Mouse (Mus musculus) cerebellum, adult 2 months (tissue): Measurements from ENCODE around the gene Wfdc1. TPM values are rescaled to one million over a fixed set of nuclear protein-coding genes. Genes with fewer than 3 reads are reported as not detected.
A peak's percentile ranks its signal among the peaks of the same experiment; 100 is the strongest.

Experiments
- DNase-seq, 2 experiments: peaks; one replicate each; pipeline ENCODE4 v3.0.0; 2021
- H3K27ac ChIP-seq: fragments of 200-500 bp; 2 replicates; pipeline ENCODE4 v1.5.1; 2012; ENCODE audit warnings: low read length, control low read depth, inconsistent platforms; ENCODE audit not compliant: insufficient read depth
- H3K27me3 ChIP-seq: fragments of 200-500 bp; 2 replicates; pipeline ENCODE4 v1.6.1; 2012; ENCODE audit warnings: inconsistent platforms, mild to moderate bottlenecking, low read length, moderate library complexity; ENCODE audit not compliant: control insufficient read depth, insufficient read depth
- H3K4me1 ChIP-seq: fragments of 200-500 bp; 2 replicates; pipeline ENCODE4 v1.6.1; 2011; ENCODE audit warnings: low read length; ENCODE audit not compliant: control insufficient read depth, insufficient read depth
- H3K4me3 ChIP-seq: fragments of 200-500 bp; replicated peaks from 2 replicates; pipeline ENCODE3; 2011; ENCODE audit warnings: mild to moderate bottlenecking, low read depth, low read length, control low read depth; ENCODE audit not compliant: insufficient read depth
- CTCF ChIP-seq: fragments of 200-500 bp; IDR thresholded peaks from 2 replicates; pipeline ENCODE4 v1.5.1; 2011; ENCODE audit warnings: low read depth, mild to moderate bottlenecking, control low read depth, low read length, moderate library complexity, borderline replicate concordance; ENCODE audit not compliant: insufficient read depth
- POLR2A ChIP-seq: fragments of 200-500 bp; IDR thresholded peaks from 2 replicates; pipeline ENCODE4 v1.6.1; 2011; ENCODE audit warnings: low read length, control low read depth, borderline replicate concordance; ENCODE audit not compliant: insufficient read depth
- WGBS: fragments of 180-500 bp; shearing (Covaris S2); methylation state at CpG from one replicate; pipeline ENCODE4 v1.1.7; 2018; 5-methylcytosine and 5-hydroxymethylcytosine counted together
- polyA plus RNA-seq: library from polyadenylated mRNA; depleted of rRNA; stranded (reverse); fragments of >200 nt; gene quantifications from 2 replicates; pipeline ENCODE4 v1.2.3, GENCODE M21; 2012

Wfdc1 gene
- polyA plus RNA-seq, 1 experiment, result 19.3 TPM

DNA sequence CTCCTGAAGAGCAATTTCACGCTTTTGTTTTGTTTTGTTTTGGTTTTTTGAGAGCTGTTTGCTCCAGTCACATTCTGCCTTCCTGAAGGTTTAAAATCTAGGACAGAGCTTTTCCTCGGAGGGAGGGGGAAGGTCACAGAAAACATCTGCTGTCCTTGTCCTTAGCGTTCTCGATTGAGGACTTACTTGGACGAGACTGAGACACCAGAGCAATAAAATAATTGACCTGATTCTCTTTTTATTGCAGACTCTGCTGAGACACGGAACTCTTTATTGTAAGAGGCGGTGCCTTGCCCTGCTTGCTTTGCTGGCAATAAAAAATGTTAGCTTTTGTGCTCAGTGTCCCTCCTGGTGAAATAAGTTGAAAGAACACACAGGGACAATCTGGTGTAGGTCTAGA is 26.4 kb upstream of the Wfdc1 start:
- no peaks in the 10 kb centered on the region; the same call in 1 of the 2 replicates for H3K27me3 ChIP-seq
- H3K27ac ChIP-seq, result peak overlapping the region; percentile 28; the same call in 1 of the 2 replicates
- peak in 1 of 2 experiments; percentile 36 for DNase-seq
- 51% methylated on average over 7 of the region's 7 CpGs for WGBS
- TF ChIP-seq POLR2A, result no peak
- no peak for TF ChIP-seq CTCF
- H3K4me1 ChIP-seq, result no peaks in the 10 kb centered on the region; the same call in 1 of the 2 replicates
- H3K4me3 ChIP-seq, result no peak overlapping the region

- no peaks in the 10 kb centered on the region; the same call in 1 of the 2 replicates for H3K4me1 ChIP-seq
- H3K27ac ChIP-seq, result no peak overlapping the region
- H3K27me3 ChIP-seq, result no peaks in the 10 kb centered on the region
- no peak for DNase-seq
- TF ChIP-seq POLR2A (no peak), CTCF (no peak)
- WGBS, result 78% methylated on average over 5 of the region's 5 CpGs
- H3K4me3 ChIP-seq, result no peak overlapping the region
These were observed 25.1 kb upstream of the Wfdc1 start for GRCm38 (mm10) chr8:119641058-119641457.

DNA sequence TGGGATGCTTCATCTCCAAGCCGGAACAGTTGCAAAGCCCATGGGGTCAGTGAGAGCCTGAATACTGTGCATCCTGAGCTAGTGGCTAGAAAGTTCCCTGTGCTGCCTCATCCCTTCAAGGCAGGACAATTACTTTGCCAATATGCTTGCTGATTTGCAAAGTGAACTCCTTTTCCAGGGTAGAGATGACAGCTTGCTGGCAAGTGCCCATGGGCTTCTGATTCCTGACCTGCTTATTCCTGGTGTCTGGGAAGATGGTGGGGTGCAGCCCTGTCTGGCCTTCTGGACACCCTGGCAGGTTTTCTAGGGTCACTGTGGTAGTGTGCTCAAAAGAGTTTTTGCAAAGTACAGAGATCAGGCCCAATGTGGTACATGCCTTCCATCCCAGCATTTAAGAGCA is 23.2 kb upstream of the Wfdc1 start:
- no peaks in the 10 kb centered on the region; the same call in 1 of the 2 replicates for H3K4me1 ChIP-seq
- no peaks in the 10 kb centered on the region for H3K27me3 ChIP-seq
- H3K27ac ChIP-seq, result no peak overlapping the region
- DNase-seq, result peak in 1 of 2 experiments; percentile 51
- 86% methylated on average over 1 of the region's 1 CpGs for WGBS
- no peak overlapping the region for H3K4me3 ChIP-seq
- TF ChIP-seq CTCF (no peak), POLR2A (no peak)

- WGBS, result 89% methylated on average over 17 of the region's 17 CpGs
- Histone ChIP-seq H3K4me1 (no peaks in the 10 kb centered on the region), H3K4me3 (no peak overlapping the region), H3K27me3 (no peaks in the 10 kb centered on the region), H3K27ac (no peak overlapping the region)
- TF ChIP-seq CTCF, result no peak
- no peak for TF ChIP-seq POLR2A
- DNase-seq, result no peak
These were observed 21.7 kb upstream of the Wfdc1 start for GRCm38 (mm10) chr8:119644429-119644960.

DNA sequence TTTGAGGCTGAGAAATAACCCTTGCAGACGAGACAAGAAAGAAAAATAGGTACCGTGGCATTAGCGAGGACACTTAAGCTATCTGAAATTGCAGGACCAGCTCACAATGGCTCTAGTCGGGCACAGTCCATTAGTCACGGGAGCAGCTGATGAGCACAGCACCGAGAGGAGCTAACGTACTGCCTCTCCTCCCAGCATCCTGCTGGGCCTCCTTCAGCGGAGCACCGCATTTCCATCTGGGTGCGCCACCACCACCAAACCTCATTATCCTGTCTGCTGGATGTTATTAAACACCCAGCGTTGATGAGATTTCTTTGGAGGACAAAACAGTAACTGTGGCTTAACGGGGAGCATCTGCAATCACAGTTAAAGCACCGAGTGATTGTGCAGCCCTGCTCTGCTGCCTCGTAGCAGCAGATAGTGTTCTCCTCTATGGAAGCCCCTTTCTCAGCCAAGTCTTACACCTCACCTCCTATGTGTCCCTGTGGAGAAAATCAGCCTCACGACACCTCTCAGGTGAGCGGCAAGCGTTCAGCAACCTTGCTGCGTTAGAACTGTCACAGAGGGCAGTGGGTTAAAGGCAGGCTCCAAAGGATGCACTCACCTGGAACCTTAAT is 21.1 kb upstream of the Wfdc1 start:
- no peak overlapping the region for H3K4me3 ChIP-seq
- no peaks in the 10 kb centered on the region; the same call in 1 of the 2 replicates for H3K27me3 ChIP-seq
- 42% methylated on average over 18 of the region's 18 CpGs for WGBS
- no peak overlapping the region for H3K27ac ChIP-seq
- DNase-seq, result no peak
- H3K4me1 ChIP-seq, result no peaks in the 10 kb centered on the region
- TF ChIP-seq POLR2A, result no peak
- TF ChIP-seq CTCF, result no peak

GRCm38 (mm10) chr8:119646197-119646596 is 20.0 kb upstream of the Wfdc1 start:
- Histone ChIP-seq H3K27me3 (no peaks in the 10 kb centered on the region; the same call in 1 of the 2 replicates), H3K4me3 (no peak overlapping the region), H3K27ac (no peak overlapping the region), H3K4me1 (no peaks in the 10 kb centered on the region)
- no peak for DNase-seq
- 72% methylated on average over 3 of the region's 3 CpGs for WGBS
- peak; percentile 1; the same call in 1 of the 2 replicates for TF ChIP-seq CTCF
- TF ChIP-seq POLR2A, result no peak

GRCm38 (mm10) chr8:119646846-119647245 is 19.3 kb upstream of the Wfdc1 start:
- Histone ChIP-seq H3K4me1 (no peaks in the 10 kb centered on the region), H3K27me3 (no peaks in the 10 kb centered on the region; the same call in 1 of the 2 replicates), H3K27ac (no peak overlapping the region), H3K4me3 (no peak overlapping the region)
- DNase-seq, result no peak
- whole genome bisulfite sequencing, result 82% methylated on average over 7 of the region's 7 CpGs
- TF ChIP-seq POLR2A (no peak), CTCF (no peak)

GRCm38 (mm10) chr8:119651324-119651723 is 14.8 kb upstream of the Wfdc1 start:
- TF ChIP-seq CTCF, result no peak
- TF ChIP-seq POLR2A, result no peak
- Histone ChIP-seq H3K27ac (no peak overlapping the region), H3K27me3 (no peaks in the 10 kb centered on the region; the same call in 1 of the 2 replicates), H3K4me3 (no peak overlapping the region), H3K4me1 (no peaks in the 10 kb centered on the region)
- DNase-seq, result no peak
- 40% methylated on average over 2 of the region's 2 CpGs for WGBS
